Mouse (Mus musculus) hindbrain, embryonic 15.5 days (tissue): Measurements from ENCODE around the gene Olfr155. TPM values are rescaled to one million over a fixed set of nuclear protein-coding genes. Genes with fewer than 3 reads are reported as not detected.
A peak's percentile ranks its signal among the peaks of the same experiment; 100 is the strongest.

ENCODE experiments used
- ATAC-seq: fragments of 200-750 bp; cut with Nextera tagmentation; 2 replicates; pipeline ENCODE4 v1.8.0; 2017; ENCODE audit warnings: low read depth, moderate number of reproducible peaks, moderate TSS enrichment; ENCODE audit not compliant: low FRiP score
- H3K27ac ChIP-seq: fragments of 300-500 bp; sonication (generic); replicated peaks from 2 replicates; pipeline ENCODE4 v1.5.1; 2015; ENCODE audit warnings: mild to moderate bottlenecking, inconsistent platforms
- H3K27me3 ChIP-seq: fragments of 300-500 bp; sonication (generic); 2 replicates; pipeline ENCODE4 v1.6.1; 2015; ENCODE audit warnings: control low read depth, inconsistent platforms
- H3K36me3 ChIP-seq: fragments of 300-500 bp; sonication (generic); 2 replicates; pipeline ENCODE4 v1.6.1; 2015; ENCODE audit warnings: control low read depth, inconsistent platforms
- H3K4me1 ChIP-seq: fragments of 300-500 bp; sonication (generic); replicated peaks from 2 replicates; pipeline ENCODE4 v1.6.1; 2015; ENCODE audit warnings: control low read depth, inconsistent platforms
- H3K4me2 ChIP-seq: fragments of 300-500 bp; sonication (generic); 2 replicates; pipeline ENCODE4 v1.6.1; 2015; ENCODE audit warnings: moderate library complexity, mild to moderate bottlenecking, inconsistent platforms
- H3K4me3 ChIP-seq: fragments of 300-500 bp; sonication (generic); 2 replicates; pipeline ENCODE4 v1.5.1; 2015; ENCODE audit warnings: mild to moderate bottlenecking, inconsistent platforms
- H3K9ac ChIP-seq: fragments of 300-500 bp; sonication (generic); 2 replicates; pipeline ENCODE4 v1.6.1; 2015; ENCODE audit warnings: inconsistent platforms
- H3K9me3 ChIP-seq: fragments of 300-500 bp; sonication (generic); 2 replicates; pipeline ENCODE4 v1.6.1; 2016; ENCODE audit warnings: control low read depth, inconsistent platforms
- WGBS: fragments of 180-500 bp; shearing (Covaris S2); methylation state at CpG from one replicate; pipeline ENCODE4 v1.1.7; 2015; 5-methylcytosine and 5-hydroxymethylcytosine counted together
- polyA plus RNA-seq: library from polyadenylated mRNA; unstranded; fragments of >200 nt; fragmentation: Nextera tagmentation; extraction: Ambion mirVana; gene quantifications from 2 replicates; pipeline ENCODE4 v1.2.1, GENCODE M21; 2015

The Olfr155 gene
- polyA plus RNA-seq = not detected in 2 replicates

DNA sequence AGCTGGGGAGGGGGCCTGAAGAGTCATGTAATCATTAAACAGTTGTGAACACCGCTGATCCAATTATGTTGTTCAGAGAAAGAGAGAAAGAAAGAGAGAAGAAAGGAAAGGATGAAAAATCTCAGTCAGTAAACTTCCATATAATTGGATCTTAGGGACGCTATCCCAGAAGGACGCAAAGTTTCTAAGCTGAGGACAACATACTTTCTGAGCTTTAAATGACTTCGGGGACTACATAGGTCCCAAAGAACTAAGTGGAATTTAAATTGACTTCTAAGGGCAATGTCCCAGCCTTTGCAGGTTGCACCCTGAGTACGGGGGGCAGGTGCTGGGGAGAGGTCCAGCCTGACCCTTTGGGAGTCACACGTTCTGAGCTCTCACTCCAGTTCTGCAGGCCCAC is at the start of gene Olfr155:
Gene Olfr155 (plus strand): TSS at position 301 of the 400 bp plus-strand sequence.
- WGBS = 85% methylated on average over 6 of the region's 6 CpGs
- Histone ChIP-seq H3K4me3 (no peak within 1 kb of the TSS), H3K9ac (no peak within 1 kb of the TSS), H3K4me2 (no peak within 1 kb of the TSS), H3K27ac (no peak within 1 kb of the TSS), H3K36me3 (no peaks in the 10 kb centered on the region), H3K27me3 (no peaks in the 10 kb centered on the region), H3K9me3 (no peaks in the 10 kb centered on the region), H3K4me1 (no peaks in the 10 kb centered on the region)
- no peak for ATAC-seq

DNA sequence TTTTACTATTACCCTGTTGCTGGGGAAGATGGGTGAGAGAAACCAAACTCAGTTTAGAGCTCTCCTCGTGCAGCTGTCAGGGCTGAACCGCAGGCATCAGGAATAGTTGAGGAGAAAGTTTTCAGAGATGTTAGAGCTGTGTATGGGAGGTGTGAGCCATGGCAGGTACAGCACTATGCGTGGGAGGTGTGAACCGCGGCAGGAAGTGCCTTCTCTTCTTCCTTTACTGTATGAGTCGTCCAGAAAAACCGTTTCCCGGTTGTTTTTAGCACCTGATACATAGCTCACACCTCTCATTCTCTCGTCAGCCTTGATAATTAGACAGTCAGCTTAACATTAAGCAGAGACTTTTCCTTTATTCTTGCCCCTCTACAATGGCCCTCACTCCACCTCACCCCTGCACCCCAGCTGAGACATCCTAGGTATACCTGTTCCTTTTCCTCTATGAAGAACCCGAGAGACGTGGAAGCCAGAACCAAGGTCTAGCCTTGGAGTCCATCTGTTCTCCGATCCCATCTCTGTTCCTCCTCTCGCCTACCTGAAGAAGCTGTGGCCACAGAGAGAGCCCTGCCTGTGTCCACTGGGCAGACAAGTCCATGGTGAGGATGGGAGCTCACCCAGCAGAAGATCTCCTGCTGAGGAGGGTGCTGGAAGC is 28.3 kb upstream of the Olfr155 start:
- Histone ChIP-seq H3K27me3 (no peaks in the 10 kb centered on the region), H3K4me2 (no peak overlapping the region), H3K4me1 (no peaks in the 10 kb centered on the region), H3K36me3 (no peaks in the 10 kb centered on the region), H3K4me3 (no peak overlapping the region), H3K9ac (no peak overlapping the region), H3K27ac (no peak overlapping the region), H3K9me3 (no peaks in the 10 kb centered on the region)
- no peak for ATAC-seq
- WGBS = 91% methylated on average over 13 of the region's 13 CpGs

DNA sequence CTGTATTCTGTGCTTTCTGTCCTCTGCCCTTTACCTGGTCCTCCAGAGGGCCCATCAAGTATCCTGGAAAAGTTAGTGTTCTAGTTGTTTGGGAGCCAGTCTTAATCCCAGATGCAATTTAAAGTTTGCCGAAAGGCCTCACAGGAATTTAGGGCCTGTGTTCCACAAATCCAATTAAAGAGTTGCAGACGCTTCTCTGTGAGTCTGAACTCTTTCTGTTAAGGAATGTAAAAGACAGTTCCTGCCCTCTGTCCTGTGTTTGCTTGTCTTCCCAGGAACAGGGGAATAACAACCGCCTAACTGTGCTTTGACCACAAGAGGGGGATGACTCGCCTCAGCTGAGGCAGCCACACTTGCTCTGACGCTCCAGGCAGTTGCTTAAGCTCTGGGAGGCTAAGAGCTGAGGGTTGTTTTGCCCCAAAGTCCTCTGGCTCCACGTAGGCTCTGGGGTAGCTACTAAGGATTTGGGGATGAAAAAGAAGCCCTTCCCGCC is 27.5 kb upstream of the Olfr155 start, which contains the start of gene Olfr156:
Gene Olfr156 (minus strand): TSS at position 51 of the 493 bp plus-strand sequence.
- 19% methylated on average over 7 of the region's 7 CpGs for WGBS
- H3K36me3 ChIP-seq = no peaks in the 10 kb centered on the region
- H3K27me3 ChIP-seq = no peaks in the 10 kb centered on the region
- no peak within 1 kb of the TSS for H3K27ac ChIP-seq
- no peak within 1 kb of the TSS for H3K4me3 ChIP-seq
- no peak for ATAC-seq
- no peaks in the 10 kb centered on the region for H3K4me1 ChIP-seq
- H3K9ac ChIP-seq = no peak within 1 kb of the TSS
- no peak within 1 kb of the TSS for H3K4me2 ChIP-seq
- no peaks in the 10 kb centered on the region for H3K9me3 ChIP-seq

DNA sequence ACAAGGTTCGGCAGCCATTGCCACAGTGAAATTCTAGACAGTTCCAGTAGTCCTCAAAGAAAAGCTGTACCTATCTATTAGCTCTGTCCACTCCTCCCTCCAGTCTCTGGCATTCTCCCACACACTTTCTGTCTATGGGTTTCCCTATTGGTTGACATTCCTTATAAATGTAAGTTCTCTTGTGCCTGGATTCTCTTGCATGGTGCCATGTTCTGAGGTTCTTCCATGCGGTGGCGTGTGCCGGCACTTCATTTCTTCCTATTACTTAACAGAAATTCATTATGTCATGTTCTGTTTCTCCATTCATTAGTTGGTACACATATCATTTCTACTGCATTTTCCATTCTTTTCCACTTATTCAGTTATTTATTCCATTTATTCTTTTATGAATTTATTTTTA is 22.6 kb upstream of the Olfr155 start:
- Histone ChIP-seq H3K27ac (no peak overlapping the region), H3K9ac (no peak overlapping the region), H3K4me2 (no peak overlapping the region), H3K4me3 (no peak overlapping the region), H3K4me1 (no peaks in the 10 kb centered on the region), H3K27me3 (no peaks in the 10 kb centered on the region), H3K9me3 (no peaks in the 10 kb centered on the region), H3K36me3 (no peaks in the 10 kb centered on the region)
- WGBS = 97% methylated on average over 4 of the region's 4 CpGs
- ATAC-seq = no peak

DNA sequence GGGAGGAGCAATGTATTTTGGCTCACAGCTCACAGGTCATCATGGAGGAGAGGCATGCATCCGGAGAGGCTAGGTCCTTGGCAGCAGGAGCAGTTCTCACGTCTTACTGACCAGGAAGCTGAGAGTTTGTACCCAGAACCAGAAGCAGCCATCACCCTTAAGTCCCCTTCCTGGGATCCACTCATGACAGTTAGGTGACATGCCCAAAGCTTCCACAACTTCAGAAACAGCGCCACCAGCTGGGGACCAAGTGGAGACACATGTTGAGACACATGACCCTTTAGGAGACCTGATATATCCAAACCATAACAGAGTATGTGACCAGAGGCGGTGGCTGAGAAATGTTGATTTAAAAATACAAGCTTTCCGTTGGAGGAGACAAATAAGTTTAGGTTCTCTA is 19.3 kb upstream of the Olfr155 start:
- no peak overlapping the region for H3K4me3 ChIP-seq
- no peaks in the 10 kb centered on the region for H3K36me3 ChIP-seq
- WGBS = 76% methylated on average over 5 of the region's 5 CpGs
- H3K4me2 ChIP-seq = no peak overlapping the region
- no peaks in the 10 kb centered on the region for H3K4me1 ChIP-seq
- no peak overlapping the region for H3K9ac ChIP-seq
- no peak for ATAC-seq
- H3K27me3 ChIP-seq = no peaks in the 10 kb centered on the region
- no peaks in the 10 kb centered on the region for H3K9me3 ChIP-seq
- H3K27ac ChIP-seq = no peak overlapping the region

DNA sequence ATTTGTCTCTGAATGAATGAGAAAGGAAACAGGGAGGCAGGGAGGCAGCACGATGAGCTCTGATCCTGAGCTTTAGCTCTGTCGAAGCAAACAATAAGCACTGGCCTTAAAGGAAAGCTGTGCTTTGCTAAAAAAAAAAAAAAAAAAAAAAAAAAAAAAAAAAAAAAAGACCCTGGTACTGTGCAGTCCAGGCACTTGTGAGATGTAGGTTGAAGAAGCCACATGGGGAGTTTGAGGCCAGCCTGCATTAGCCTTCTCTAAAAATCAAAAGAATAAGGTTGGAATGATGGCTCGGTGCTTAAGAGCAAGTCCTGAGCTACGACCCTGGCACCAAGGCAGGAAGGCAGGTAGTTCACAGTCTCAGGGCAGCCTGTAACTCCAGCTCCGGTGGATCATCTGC is 17.6 kb upstream of the Olfr155 start:
- no peak for ATAC-seq
- Histone ChIP-seq H3K9me3 (no peaks in the 10 kb centered on the region), H3K4me3 (no peak overlapping the region), H3K9ac (no peak overlapping the region), H3K4me1 (no peaks in the 10 kb centered on the region), H3K4me2 (no peak overlapping the region), H3K27me3 (no peaks in the 10 kb centered on the region), H3K27ac (no peak overlapping the region), H3K36me3 (no peaks in the 10 kb centered on the region)
- WGBS = 72% methylated on average over 5 of the region's 5 CpGs

DNA sequence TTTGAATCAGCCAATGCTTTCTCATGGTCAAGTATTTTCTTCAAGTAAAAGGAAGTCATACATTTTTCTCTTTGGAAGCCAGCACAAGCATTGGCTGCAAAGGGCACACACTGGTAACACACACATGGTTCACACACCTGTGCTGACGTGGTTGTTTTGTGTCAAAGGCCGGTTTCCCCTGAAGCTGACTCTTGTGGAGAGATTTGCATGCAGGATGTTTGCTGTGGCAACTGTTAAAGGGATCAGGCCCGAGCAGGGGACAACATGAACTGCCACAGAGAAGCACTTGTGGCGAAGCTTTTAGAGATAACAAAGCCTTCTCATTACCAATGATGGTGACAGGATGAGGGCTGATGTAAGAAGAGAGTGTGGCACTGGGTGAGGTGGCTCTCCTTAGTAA is 16.6 kb upstream of the Olfr155 start:
- WGBS = 79% methylated on average over 4 of the region's 4 CpGs
- Histone ChIP-seq H3K9me3 (no peaks in the 10 kb centered on the region), H3K27ac (no peak overlapping the region), H3K4me1 (no peaks in the 10 kb centered on the region), H3K36me3 (no peaks in the 10 kb centered on the region), H3K27me3 (no peaks in the 10 kb centered on the region), H3K4me3 (no peak overlapping the region), H3K9ac (no peak overlapping the region), H3K4me2 (no peak overlapping the region)
- no peak for ATAC-seq

DNA sequence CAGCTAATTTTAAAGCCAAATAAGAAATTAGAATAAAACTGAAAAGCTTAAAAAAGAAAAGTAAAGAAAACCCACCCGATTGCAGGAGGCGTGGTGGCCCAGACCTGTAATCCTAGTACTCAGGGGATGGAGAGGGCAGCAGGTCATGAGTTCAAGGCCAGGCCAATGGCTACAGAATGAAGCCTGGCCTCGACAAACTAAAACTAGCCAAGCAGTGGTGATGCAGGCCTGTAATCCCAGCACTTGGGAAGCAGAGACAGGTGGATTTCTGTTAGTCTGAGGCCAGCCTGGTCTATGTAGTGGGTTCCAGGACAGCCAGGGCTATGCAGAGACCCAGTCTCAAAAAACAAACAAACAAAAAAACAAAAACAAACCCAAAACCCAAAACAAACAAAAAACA is 13.0 kb upstream of the Olfr155 start:
- Histone ChIP-seq H3K27me3 (no peaks in the 10 kb centered on the region), H3K36me3 (no peaks in the 10 kb centered on the region), H3K4me3 (no peak overlapping the region), H3K4me2 (no peak overlapping the region), H3K4me1 (no peaks in the 10 kb centered on the region), H3K9ac (no peak overlapping the region), H3K27ac (no peak overlapping the region), H3K9me3 (no peaks in the 10 kb centered on the region)
- WGBS = 78% methylated on average over 3 of the region's 3 CpGs
- no peak for ATAC-seq

DNA sequence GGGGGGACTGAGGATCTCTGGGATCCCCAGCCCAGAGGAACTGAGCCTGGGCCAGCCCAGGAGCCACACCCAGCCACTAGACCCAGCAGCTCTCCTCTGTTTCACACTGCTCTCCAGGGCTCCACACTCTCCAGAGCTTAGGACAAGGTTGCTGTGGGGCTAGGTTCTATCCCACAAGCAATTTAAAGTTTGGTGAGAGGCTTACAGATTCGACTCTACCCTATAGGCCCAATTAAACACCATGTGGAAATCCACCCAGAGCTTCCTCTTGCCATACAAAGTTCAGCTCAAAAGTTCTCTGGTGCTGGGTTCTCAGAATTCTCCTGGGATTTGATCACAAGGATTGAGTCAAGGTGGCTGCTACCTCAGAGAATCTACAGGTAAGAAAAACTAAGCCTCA is 11.3 kb upstream of the Olfr155 start, which contains the start of gene Olfr157:
Gene Olfr157 (minus strand): TSS at position 101 of the 400 bp plus-strand sequence.
- Histone ChIP-seq H3K4me3 (no peak within 1 kb of the TSS), H3K4me2 (no peak within 1 kb of the TSS), H3K4me1 (no peaks in the 10 kb centered on the region), H3K27me3 (no peaks in the 10 kb centered on the region), H3K27ac (no peak within 1 kb of the TSS), H3K36me3 (no peaks in the 10 kb centered on the region), H3K9ac (no peak within 1 kb of the TSS), H3K9me3 (no peaks in the 10 kb centered on the region)
- 58% methylated on average over 1 of the region's 1 CpGs for WGBS
- no peak for ATAC-seq

DNA sequence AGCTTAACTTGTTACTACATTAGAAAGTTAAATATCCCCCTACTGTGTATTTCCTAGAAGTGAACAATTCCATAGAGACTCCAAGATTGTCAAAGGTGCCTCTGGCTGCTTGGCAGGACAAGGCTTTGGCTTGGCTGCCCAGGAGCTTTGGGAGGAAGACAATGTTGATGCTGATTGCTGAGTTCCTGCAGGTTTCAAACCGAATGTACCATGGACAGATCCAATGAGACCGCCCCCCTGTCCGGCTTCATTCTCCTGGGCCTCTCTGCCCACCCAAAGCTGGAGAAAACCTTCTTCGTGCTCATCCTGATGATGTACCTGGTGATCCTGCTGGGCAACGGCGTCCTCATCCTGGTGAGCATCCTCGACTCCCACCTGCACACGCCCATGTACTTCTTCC is 2.7 kb downstream of the Olfr155 start:
- Histone ChIP-seq H3K9me3 (no peaks in the 10 kb centered on the region), H3K4me3 (no peak overlapping the region), H3K36me3 (no peaks in the 10 kb centered on the region), H3K27ac (no peak overlapping the region), H3K4me1 (no peaks in the 10 kb centered on the region), H3K4me2 (no peak overlapping the region), H3K27me3 (no peaks in the 10 kb centered on the region), H3K9ac (no peak overlapping the region)
- no peak for ATAC-seq
- 80% methylated on average over 8 of the region's 8 CpGs for WGBS

DNA sequence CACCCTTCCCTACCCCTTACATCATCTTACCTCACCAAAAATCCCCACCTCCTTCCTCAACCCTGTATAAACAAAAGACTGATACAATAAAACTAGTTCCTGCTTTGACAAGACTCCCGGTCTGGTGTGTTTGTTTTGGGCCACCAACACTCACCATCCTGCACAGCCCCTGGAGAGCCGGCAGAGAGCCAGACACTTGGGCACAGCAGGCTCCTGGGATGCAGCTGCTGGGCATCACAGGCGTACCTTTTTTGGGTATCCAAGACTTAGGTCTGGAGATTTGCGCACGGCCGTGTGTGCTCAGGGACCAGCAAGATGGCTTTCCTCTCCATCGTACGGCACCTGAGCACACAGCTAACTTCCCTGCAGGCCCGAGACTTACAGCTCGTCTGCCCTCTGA is 8.5 kb downstream of the Olfr155 start:
- Histone ChIP-seq H3K4me1 (peaks cover 6% of the 10 kb centered on the region), H3K4me3 (no peak overlapping the region), H3K27me3 (no peaks in the 10 kb centered on the region), H3K36me3 (no peaks in the 10 kb centered on the region), H3K27ac (no peak overlapping the region), H3K9me3 (no peaks in the 10 kb centered on the region), H3K4me2 (no peak overlapping the region), H3K9ac (no peak overlapping the region)
- no peak for ATAC-seq
- WGBS = 81% methylated on average over 10 of the region's 10 CpGs

DNA sequence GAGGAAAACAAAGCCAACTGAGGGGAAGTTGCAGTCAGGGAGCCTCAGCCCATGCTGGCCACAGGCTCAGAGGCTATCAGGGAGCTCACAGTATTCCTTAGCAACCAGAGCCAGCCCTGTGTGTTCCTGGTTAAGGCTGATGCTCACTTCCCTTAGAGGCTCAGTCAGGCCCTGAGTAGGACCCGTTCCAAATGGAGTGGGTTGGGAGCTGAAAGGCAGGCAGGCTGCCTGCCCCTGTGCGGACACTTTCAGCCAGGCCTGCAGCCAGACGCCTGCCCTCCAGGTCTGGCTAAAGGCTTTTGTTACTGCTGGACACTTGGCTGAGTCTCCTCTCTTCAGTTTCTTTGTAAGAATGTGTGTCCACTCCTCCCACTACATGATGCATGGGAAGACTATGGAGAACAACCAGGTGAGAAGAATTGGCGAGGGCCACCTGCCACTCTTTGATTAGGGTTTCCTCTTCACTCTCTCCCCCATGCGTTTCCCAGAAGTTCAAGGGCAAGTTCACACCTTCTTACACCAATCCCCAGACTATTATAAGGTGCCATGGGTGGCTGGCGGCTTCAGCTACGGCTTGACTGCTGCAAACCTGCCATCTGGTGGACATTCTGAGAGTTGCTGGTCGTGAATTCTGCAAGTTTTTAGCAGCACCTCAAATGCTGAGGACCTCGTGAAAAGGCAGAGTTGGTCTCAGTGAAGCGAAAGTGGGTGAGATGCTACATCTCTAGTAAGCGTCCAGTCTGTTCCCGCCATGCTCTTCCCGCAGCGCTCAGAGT is 9.6 kb downstream of the Olfr155 start:
- Histone ChIP-seq H3K9me3 (no peaks in the 10 kb centered on the region), H3K36me3 (no peaks in the 10 kb centered on the region), H3K4me3 (no peak overlapping the region), H3K4me2 (no peak overlapping the region), H3K27ac (no peak overlapping the region), H3K27me3 (no peaks in the 10 kb centered on the region), H3K9ac (no peak overlapping the region), H3K4me1 (peaks cover 6% of the 10 kb centered on the region)
- ATAC-seq = peak; percentile 65; the same call in 1 of the 2 replicates
- WGBS = 16% methylated on average over 14 of the region's 14 CpGs
